Mouse (Mus musculus) heart, embryonic 12.5 days (tissue): ENCODE measurements around the gene Rela. TPM values are rescaled to one million over a fixed set of nuclear protein-coding genes. Genes with fewer than 3 reads are reported as not detected.

Experiments
- ATAC-seq: fragments of 200-750 bp; cut with Nextera tagmentation; 2 replicates; pipeline ENCODE4 v1.8.0; 2017; ENCODE audit warnings: moderate TSS enrichment, moderate library complexity; ENCODE audit not compliant: insufficient number of reproducible peaks, low FRiP score
- H3K27ac ChIP-seq: fragments of 300-500 bp; sonication (generic); 2 replicates; pipeline ENCODE4 v1.5.1; 2016; ENCODE audit warnings: mild to moderate bottlenecking, moderate library complexity; ENCODE audit not compliant: poor library complexity, severe bottlenecking
- H3K27me3 ChIP-seq: fragments of 300-500 bp; sonication (generic); replicated peaks from 2 replicates; pipeline ENCODE4 v1.6.1; 2016; ENCODE audit warnings: mild to moderate bottlenecking, moderate library complexity
- H3K36me3 ChIP-seq: fragments of 300-500 bp; sonication (generic); 2 replicates; pipeline ENCODE4 v1.6.1; 2016; ENCODE audit warnings: mild to moderate bottlenecking, moderate library complexity
- H3K4me1 ChIP-seq: fragments of 300-500 bp; sonication (generic); replicated peaks from 2 replicates; pipeline ENCODE4 v1.6.1; 2016; ENCODE audit warnings: mild to moderate bottlenecking
- H3K4me2 ChIP-seq: fragments of 300-500 bp; sonication (generic); 2 replicates; pipeline ENCODE4 v1.6.1; 2016; ENCODE audit warnings: mild to moderate bottlenecking, moderate library complexity
- H3K4me3 ChIP-seq: fragments of 300-500 bp; sonication (generic); 2 replicates; pipeline ENCODE4 v1.5.1; 2016; ENCODE audit warnings: mild to moderate bottlenecking
- H3K9ac ChIP-seq: fragments of 300-500 bp; sonication (generic); 2 replicates; pipeline ENCODE4 v1.6.1; 2016; ENCODE audit warnings: mild to moderate bottlenecking, moderate library complexity
- H3K9me3 ChIP-seq: fragments of 300-500 bp; sonication (generic); replicated peaks from 2 replicates; pipeline ENCODE4 v1.6.1; 2016; ENCODE audit warnings: mild to moderate bottlenecking, moderate library complexity
- WGBS: fragments of 180-500 bp; shearing (Covaris S2); methylation state at CpG from one replicate; pipeline ENCODE4 v1.1.7; 2016; 5-methylcytosine and 5-hydroxymethylcytosine counted together
- polyA plus RNA-seq: library from polyadenylated mRNA; unstranded; fragments of >200 nt; fragmentation: Nextera tagmentation; extraction: Ambion mirVana; gene quantifications from 2 replicates; pipeline ENCODE4 v1.2.1, GENCODE M21; 2016

The Rela gene
- polyA plus RNA-seq, 1 experiment from 2014 or later, result 41.3 TPM

DNA sequence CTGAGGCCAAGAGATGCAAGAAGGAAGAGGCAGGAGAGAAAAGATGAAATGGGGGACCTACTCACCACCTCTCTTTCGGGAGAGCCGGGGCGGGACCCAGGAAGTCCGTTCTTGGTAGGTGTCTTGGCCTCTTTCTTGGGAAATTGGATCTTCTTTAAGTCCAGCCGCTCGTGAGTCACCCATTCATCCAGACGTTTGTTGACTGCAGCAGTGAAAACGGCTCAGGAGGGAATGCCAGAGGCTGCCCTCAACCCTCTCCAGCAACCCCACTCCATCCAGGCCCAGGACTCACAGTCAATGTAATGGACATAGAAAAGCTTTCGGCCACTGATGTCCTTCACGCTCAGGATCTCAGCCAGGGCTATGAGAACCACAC, 28.1 kb upstream of the Rela start:
- H3K9me3 ChIP-seq, result no peaks in the 10 kb centered on the region
- H3K27me3 ChIP-seq, result no peaks in the 10 kb centered on the region
- H3K9ac ChIP-seq, result peak overlapping the region; percentile 75
- peaks cover 17% of the 10 kb centered on the region for H3K4me1 ChIP-seq
- peaks cover 48% of the 10 kb centered on the region for H3K36me3 ChIP-seq
- peak overlapping the region; percentile 69 for H3K4me3 ChIP-seq
- H3K27ac ChIP-seq, result peak overlapping the region; percentile 94
- 58% methylated on average over 10 of the region's 10 CpGs for WGBS
- H3K4me2 ChIP-seq, result peak overlapping the region; percentile 75
- no peak for ATAC-seq

DNA sequence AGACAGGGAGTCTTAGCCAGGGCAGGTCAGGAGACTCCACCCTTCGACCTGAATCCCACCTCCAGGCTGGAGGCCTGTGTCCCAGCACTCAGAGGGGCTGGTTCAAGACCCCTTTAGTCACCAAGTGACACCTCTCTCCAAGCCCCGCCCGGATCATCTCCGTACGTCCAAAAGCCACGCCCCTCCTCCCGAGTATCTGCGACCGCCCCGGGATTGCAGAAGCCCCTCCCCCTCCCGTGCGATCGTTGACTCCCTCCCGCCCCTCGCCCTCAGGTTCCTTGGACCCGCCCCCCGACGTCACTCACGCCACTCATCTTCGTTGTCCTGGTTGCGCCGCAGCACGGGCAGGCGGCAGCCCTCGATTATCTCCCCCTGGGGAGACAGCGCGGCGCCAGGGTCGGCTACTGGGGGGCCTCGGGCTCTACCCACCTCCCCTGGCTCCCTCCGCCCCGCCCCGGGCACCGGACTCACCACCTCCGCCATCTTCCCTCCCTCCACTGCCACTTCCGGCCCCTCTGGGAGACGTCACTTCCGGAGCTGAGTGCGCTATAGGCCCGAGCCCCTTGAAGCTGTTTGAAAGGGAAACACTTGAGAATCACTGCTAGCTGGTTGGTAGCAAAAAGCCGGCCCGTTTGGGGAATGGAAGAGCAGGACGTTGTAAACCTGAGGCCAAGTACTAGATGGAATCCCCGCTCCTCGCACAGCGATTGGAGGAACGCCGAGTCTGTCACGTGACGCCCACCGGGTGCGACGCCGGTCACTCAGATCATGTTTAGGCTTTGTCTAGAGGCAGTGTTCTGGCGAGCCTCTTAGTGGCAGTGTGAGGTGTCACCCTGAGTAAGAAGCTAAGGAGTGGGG, 27.5 kb upstream of the Rela start, which contains the start of gene Kat5:
Kat5 (minus strand) TSS at position 691 of the 858 bp plus-strand sequence.
- Histone ChIP-seq H3K9me3 (no peaks in the 10 kb centered on the region), H3K27ac (peak within 1 kb of the TSS; percentile 94), H3K4me3 (peak within 1 kb of the TSS; percentile 69), H3K36me3 (peaks cover 41% of the 10 kb centered on the region), H3K27me3 (no peaks in the 10 kb centered on the region), H3K4me2 (peak within 1 kb of the TSS; percentile 75), H3K9ac (peak within 1 kb of the TSS; percentile 75), H3K4me1 (peaks cover 17% of the 10 kb centered on the region)
- WGBS, result under 1% methylated on average over 53 of the region's 55 CpGs
- ATAC-seq, result peak; percentile 92

DNA sequence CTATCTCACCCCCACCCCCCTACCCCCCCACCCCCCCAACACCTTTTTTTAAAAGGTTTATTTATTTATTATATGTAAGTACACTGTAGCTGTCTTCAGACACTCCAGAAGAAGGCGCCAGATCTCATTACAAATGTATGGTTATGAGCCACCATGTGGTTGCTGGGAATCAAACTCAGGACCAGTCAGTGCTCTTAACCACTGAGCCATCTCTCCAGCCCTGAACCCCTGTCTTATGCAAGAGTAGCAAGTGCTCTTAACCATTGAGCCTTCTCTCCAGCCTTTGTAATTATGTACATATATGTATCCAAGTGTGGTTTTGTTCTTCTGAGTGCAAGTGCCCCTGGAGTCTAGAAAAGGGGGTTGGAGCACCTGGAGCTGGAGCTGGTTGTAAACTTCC, 25.3 kb upstream of the Rela start:
- H3K9me3 ChIP-seq, result no peaks in the 10 kb centered on the region
- H3K27me3 ChIP-seq, result 0 out of 2 replicates have a peak, but pooled peaks cover 3% of the 10 kb centered on the region
- H3K27ac ChIP-seq, result no peak overlapping the region
- no peak overlapping the region for H3K9ac ChIP-seq
- H3K4me1 ChIP-seq, result peaks cover 14% of the 10 kb centered on the region
- ATAC-seq, result no peak
- WGBS, result 73% methylated on average over 1 of the region's 1 CpGs
- H3K36me3 ChIP-seq, result peaks cover 19% of the 10 kb centered on the region
- no peak overlapping the region for H3K4me3 ChIP-seq
- no peak overlapping the region for H3K4me2 ChIP-seq

DNA sequence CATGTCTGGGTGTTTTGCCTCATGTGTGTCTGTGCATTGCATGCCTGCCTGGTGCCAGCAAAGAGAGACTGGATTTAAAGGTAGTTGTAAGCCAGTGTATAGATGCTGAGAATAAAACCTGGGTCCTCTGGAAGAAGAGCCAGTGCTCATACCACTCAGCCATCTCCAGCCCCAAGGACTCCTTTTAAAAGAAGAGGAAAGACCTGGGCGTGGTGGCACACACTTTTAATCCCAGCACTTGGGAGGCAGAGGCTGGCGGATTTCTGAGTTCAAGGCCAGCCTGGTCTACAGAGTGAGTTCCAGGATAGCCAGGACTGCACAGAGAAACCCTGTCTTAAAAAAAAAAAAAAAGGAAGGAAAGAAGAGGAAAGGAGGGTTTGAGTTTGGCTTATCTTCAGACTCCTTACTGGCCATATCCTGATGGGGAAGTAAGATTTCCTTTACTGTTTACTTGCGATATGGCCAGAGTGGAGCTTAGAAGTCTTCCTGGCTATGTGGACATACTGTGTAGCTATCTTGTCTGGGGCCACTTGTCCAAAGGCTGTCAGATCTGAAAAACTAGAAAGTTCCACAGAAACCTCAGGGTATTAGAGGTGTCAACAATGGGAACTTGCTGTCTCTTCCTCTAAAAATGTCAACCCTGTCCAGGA, 24.4 kb upstream of the Rela start:
- peaks cover 10% of the 10 kb centered on the region for H3K36me3 ChIP-seq
- H3K4me2 ChIP-seq, result no peak overlapping the region
- no peaks in the 10 kb centered on the region for H3K9me3 ChIP-seq
- 52% methylated on average over 3 of the region's 3 CpGs for WGBS
- no peak overlapping the region for H3K27ac ChIP-seq
- no peak overlapping the region for H3K9ac ChIP-seq
- H3K4me1 ChIP-seq, result peaks cover 14% of the 10 kb centered on the region
- ATAC-seq, result no peak
- 0 out of 2 replicates have a peak, but pooled peaks cover 3% of the 10 kb centered on the region for H3K27me3 ChIP-seq
- H3K4me3 ChIP-seq, result no peak overlapping the region

DNA sequence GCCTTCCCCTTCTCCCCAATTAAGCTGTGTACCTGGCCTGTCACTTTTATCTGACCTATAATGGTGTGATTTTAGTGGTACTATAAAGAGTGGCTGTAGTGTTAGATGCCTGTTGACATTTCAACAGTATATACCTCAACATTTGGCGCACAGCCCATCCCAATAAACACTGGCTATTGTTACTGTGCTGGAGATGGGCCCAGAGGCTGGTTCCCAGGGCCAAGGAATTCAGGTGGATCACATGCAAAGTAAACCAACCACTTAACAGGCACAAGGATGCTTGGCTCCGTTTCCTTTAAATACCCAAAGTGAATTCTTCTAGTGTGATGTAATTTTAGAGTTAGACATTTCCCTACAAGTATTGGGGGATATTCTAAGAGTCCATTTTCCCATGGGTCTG, 22.3 kb upstream of the Rela start:
- Histone ChIP-seq H3K9ac (no peak overlapping the region), H3K27ac (no peak overlapping the region), H3K4me3 (no peak overlapping the region), H3K36me3 (no peaks in the 10 kb centered on the region), H3K4me2 (no peak overlapping the region), H3K27me3 (0 out of 2 replicates have a peak, but pooled peaks cover 3% of the 10 kb centered on the region), H3K4me1 (peaks cover 5% of the 10 kb centered on the region), H3K9me3 (no peaks in the 10 kb centered on the region)
- 58% methylated on average over 2 of the region's 2 CpGs for WGBS
- no peak for ATAC-seq

DNA sequence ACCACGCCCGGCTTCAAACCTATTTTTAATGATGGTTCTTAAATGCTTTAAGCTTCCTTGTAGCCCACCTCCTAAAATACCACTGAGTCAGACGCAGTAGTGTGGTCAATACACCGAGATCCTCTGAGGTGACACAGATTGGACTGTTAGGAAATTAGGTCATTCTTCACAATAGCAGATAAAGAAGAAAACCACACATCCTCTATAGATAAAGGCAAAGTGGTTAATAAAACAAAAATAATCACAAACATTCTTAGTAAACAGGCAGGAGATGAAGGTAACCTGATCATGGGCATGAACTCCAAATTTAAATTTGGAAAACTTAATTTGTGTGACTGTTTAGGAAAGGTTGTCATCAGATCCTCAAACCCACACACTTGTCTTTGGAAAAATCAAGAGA, 17.3 kb upstream of the Rela start:
- no peaks in the 10 kb centered on the region for H3K9me3 ChIP-seq
- no peak overlapping the region for H3K4me3 ChIP-seq
- H3K27me3 ChIP-seq, result 0 out of 2 replicates have a peak, but pooled peaks cover 3% of the 10 kb centered on the region
- ATAC-seq, result no peak
- no peak overlapping the region for H3K4me2 ChIP-seq
- no peaks in the 10 kb centered on the region for H3K4me1 ChIP-seq
- WGBS, result 69% methylated on average over 4 of the region's 4 CpGs
- H3K9ac ChIP-seq, result no peak overlapping the region
- no peak overlapping the region for H3K27ac ChIP-seq
- no peaks in the 10 kb centered on the region for H3K36me3 ChIP-seq

DNA sequence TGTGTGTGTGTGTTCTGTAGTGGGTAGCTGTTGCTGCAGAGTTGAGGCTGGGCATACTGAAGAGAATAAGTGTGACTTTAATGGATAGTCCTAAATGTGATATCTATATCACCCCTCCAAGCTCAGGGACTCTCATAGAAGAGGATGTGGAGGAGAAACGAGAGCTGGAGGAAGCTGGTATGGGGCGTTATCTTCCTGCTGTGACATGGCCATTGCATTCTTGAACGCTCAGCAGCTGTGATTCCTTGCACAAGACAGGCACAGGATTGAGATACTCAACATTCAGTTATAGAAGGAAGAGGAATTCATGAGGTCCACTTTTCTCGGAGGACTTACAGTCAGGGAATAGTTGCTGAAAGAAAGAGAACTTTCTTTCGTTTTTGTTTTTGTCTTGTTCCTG, 15.4 kb upstream of the Rela start:
- Histone ChIP-seq H3K27ac (no peak overlapping the region), H3K4me2 (no peak overlapping the region), H3K4me1 (no peaks in the 10 kb centered on the region), H3K4me3 (no peak overlapping the region), H3K36me3 (no peaks in the 10 kb centered on the region), H3K9me3 (no peaks in the 10 kb centered on the region), H3K27me3 (0 out of 2 replicates have a peak, but pooled peaks cover under 1% of the 10 kb centered on the region), H3K9ac (no peak overlapping the region)
- ATAC-seq, result no peak
- 52% methylated on average over 5 of the region's 5 CpGs for WGBS

DNA sequence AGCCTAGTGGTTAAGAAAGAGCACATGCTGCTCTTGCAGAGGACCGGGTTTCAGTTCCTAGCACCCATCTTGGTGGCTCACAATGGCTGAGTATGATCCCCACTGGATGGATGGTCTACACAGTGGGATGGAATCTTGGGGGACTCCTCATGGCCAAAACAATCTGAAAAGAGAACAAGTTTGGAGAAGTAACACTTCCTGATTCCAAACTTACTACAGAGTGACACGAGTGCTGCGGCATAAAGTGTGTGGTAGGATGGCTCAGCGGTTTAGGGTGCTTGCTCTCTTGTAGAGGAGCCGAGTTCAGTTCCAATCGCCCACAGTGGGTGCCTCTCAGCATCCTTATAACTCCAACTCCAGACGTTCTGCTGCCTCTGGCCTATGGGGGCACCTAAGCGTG, 12.0 kb upstream of the Rela start:
- no peaks in the 10 kb centered on the region for H3K4me1 ChIP-seq
- WGBS, result 84% methylated on average over 8 of the region's 8 CpGs
- no peaks in the 10 kb centered on the region for H3K27me3 ChIP-seq
- no peaks in the 10 kb centered on the region for H3K9me3 ChIP-seq
- H3K9ac ChIP-seq, result no peak overlapping the region
- no peaks in the 10 kb centered on the region for H3K36me3 ChIP-seq
- no peak overlapping the region for H3K27ac ChIP-seq
- no peak overlapping the region for H3K4me3 ChIP-seq
- H3K4me2 ChIP-seq, result no peak overlapping the region
- ATAC-seq, result no peak

DNA sequence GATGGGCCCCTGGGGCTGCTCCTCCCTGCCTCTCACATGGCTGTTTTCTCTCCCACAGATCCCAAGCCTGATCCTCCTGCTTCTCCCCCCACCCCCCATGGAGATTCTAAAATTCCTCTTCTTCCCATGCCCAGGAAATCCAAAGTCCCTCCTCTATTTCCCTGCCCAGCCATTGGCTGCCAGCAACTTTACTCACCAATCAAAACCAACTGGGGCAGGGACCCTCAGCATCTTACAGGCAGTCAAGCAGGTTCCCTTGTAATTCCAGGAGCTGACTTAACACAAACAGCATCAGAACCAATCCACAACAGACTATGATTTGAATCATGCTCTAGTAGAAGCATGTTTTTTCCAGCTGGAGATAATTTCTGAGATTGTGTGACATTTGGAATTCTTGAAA, 7.4 kb upstream of the Rela start:
- Histone ChIP-seq H3K9me3 (no peaks in the 10 kb centered on the region), H3K27me3 (no peaks in the 10 kb centered on the region), H3K9ac (no peak overlapping the region), H3K4me3 (no peak overlapping the region), H3K27ac (no peak overlapping the region), H3K4me2 (no peak overlapping the region), H3K36me3 (no peaks in the 10 kb centered on the region), H3K4me1 (no peaks in the 10 kb centered on the region)
- ATAC-seq, result no peak

DNA sequence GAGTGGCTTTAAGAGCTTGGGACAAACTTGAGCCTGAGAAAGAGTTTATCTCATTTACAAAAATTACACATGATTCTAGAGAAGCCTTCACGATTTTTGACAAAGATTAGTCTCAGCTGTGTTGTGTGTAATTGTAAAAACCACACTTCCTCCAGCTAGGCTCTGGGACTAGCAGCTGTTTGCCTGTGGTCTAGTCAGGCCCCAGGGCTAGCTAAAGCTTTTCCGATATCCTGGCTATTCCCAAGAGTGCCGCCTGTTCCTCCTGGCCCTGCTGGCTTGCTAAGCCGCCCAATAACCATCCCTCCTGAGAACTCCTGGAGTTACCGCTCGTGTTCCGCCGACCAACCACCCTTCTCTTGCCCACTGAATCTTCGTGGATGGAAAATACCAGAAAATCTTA, 5.2 kb upstream of the Rela start:
- 75% methylated on average over 9 of the region's 9 CpGs for WGBS
- no peak overlapping the region for H3K4me3 ChIP-seq

DNA sequence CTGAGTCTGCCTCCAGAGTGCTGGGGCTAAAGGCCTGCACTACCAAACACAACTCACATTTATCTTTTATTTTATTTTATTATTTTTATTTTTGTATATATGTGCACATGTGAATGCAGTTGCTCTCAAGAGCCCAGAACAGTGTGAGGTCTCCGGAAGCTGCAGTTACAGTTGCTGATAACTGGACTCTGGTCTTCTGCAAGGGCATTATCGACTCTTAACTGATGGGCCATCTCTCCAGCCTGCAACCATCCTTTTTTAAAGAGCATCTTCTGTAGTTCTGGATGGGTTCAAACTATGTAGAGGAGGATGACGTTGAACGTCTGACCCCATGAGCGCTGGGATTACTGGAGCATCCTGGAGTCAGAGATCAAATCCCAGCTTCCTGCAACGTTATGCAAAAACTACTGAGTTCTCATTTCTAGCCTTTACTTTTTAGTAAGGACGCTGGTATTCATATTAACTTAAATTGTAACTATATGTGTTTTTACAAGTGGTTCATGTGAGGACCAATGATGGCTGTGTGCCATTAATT, 1.2 kb upstream of the Rela start:
- 74% methylated on average over 7 of the region's 7 CpGs for WGBS
- Histone ChIP-seq H3K9ac (no peak overlapping the region), H3K27me3 (no peaks in the 10 kb centered on the region), H3K4me2 (no peak overlapping the region), H3K4me3 (no peak overlapping the region), H3K36me3 (peaks cover 26% of the 10 kb centered on the region), H3K9me3 (no peaks in the 10 kb centered on the region), H3K4me1 (peaks cover 41% of the 10 kb centered on the region), H3K27ac (no peak overlapping the region)
- no peak for ATAC-seq

More for the DNA sequence above, 5.2 kb upstream of the Rela start:
- no peak overlapping the region for H3K27ac ChIP-seq
- no peak for ATAC-seq
- no peaks in the 10 kb centered on the region for H3K27me3 ChIP-seq
- no peak overlapping the region for H3K4me2 ChIP-seq
- H3K36me3 ChIP-seq, result no peaks in the 10 kb centered on the region
- no peaks in the 10 kb centered on the region for H3K9me3 ChIP-seq
- peaks cover 9% of the 10 kb centered on the region; the same call in 1 of the 2 replicates for H3K4me1 ChIP-seq
- no peak overlapping the region for H3K9ac ChIP-seq
